ENCODE assay signal across 14 mouse cellular contexts in genomic region chr11:19866262-19866661, GRCm38 (mm10).
"Had no signal": no experiment of that assay in that cellular context is flagged by ENCODE, and none has a peak within 500 bp of the region (broad histone marks: within the 10 kb centered on the region; RNA-seq: fewer than 3 reads in every experiment).

No protein-coding gene starts in this region.

- H3K4me3 ChIP-seq: left cerebral cortex, adult 2 months; liver, embryonic 13.5 days had no signal

- H3K4me1 ChIP-seq: liver, embryonic 13.5 days had no signal

- H3K36me3 ChIP-seq: liver, embryonic 13.5 days had no signal

- H3K9ac ChIP-seq: liver, embryonic 13.5 days had no signal

- H3K9me3 ChIP-seq: liver, embryonic 13.5 days had no signal

- DNase-seq: kidney, adult 18-20 months; kidney, adult 9 months; kidney, postnatal 36 days; layer of hippocampus, postnatal 36 days; liver, embryonic 13.5 days; lung, adult 2 months; lung, postnatal 14 days; midbrain, embryonic 14.5 days; thymus, adult 18-20 months; thymus, postnatal 14 days; thymus, postnatal 4 days had no signal

- H3K27me3 ChIP-seq: liver, embryonic 13.5 days had no signal

- H3K27ac ChIP-seq: kidney, postnatal 0 days; left cerebral cortex, adult 2 months; liver, embryonic 13.5 days had no signal

- H3K4me2 ChIP-seq: liver, embryonic 13.5 days; midbrain, embryonic 11.5 days had no signal
